Mouse (Mus musculus) small intestine, adult 2 months (tissue): Measurements from ENCODE around the gene Plxdc2. TPM values are rescaled to one million over a fixed set of nuclear protein-coding genes. Genes with fewer than 3 reads are reported as not detected.

Experiments used
- H3K27ac ChIP-seq: fragments of 200-500 bp; 2 replicates; pipeline ENCODE4 v1.5.1; 2012; ENCODE audit warnings: low read depth, low read length, control low read depth, inconsistent platforms; ENCODE audit not compliant: insufficient read depth
- H3K27me3 ChIP-seq: fragments of 200-500 bp; 2 replicates; pipeline ENCODE4 v1.6.1; 2012; ENCODE audit warnings: mild to moderate bottlenecking, moderate library complexity, low read length, inconsistent platforms; ENCODE audit not compliant: control insufficient read depth, insufficient read depth
- H3K36me3 ChIP-seq: fragments of 200-500 bp; 2 replicates; pipeline ENCODE4 v1.6.1; 2012; ENCODE audit warnings: mild to moderate bottlenecking, low read length, control low read depth, inconsistent platforms; ENCODE audit not compliant: control insufficient read depth, insufficient read depth
- H3K4me1 ChIP-seq: fragments of 200-500 bp; 2 replicates; pipeline ENCODE4 v1.6.1; 2012; ENCODE audit warnings: low read length, inconsistent platforms, mixed read lengths; ENCODE audit not compliant: control insufficient read depth, insufficient read depth, insufficient read length
- H3K4me3 ChIP-seq: fragments of 200-500 bp; 2 replicates; pipeline ENCODE4 v1.5.1; 2012; ENCODE audit warnings: low read depth, mild to moderate bottlenecking, control low read depth, inconsistent platforms, low read length, moderate library complexity
- CTCF ChIP-seq: fragments of 200-500 bp; IDR thresholded peaks from 2 replicates; pipeline ENCODE4 v1.5.1; 2012; ENCODE audit warnings: low read depth, mild to moderate bottlenecking, control low read depth, inconsistent platforms, low read length, moderate library complexity, mixed read lengths; ENCODE audit not compliant: insufficient replicate concordance, insufficient read length; ENCODE audit errors: extremely low read depth
- POLR2A ChIP-seq: fragments of 200-500 bp; IDR thresholded peaks from 2 replicates; pipeline ENCODE4 v1.6.1; 2012; ENCODE audit warnings: low read depth, mild to moderate bottlenecking, control low read depth, inconsistent platforms, low read length, moderate library complexity
- WGBS: fragments of 180-500 bp; shearing (Covaris S2); methylation state at CpG from one replicate; pipeline ENCODE4 v1.1.7; 2018; 5-methylcytosine and 5-hydroxymethylcytosine counted together
- polyA plus RNA-seq: library from polyadenylated mRNA; depleted of rRNA; stranded (reverse); fragments of >200 nt; gene quantifications from 2 replicates; pipeline ENCODE4 v1.2.3, GENCODE M21; 2012

Plxdc2 gene
- polyA plus RNA-seq, 1 experiment, result 0.81 TPM

GRCm38 (mm10) chr2:16386692-16387091, 30.6 kb downstream of the Plxdc2 start:
- H3K27me3 ChIP-seq, result no peaks in the 10 kb centered on the region
- TF ChIP-seq POLR2A (no peak), CTCF (no peak)
- no peaks in the 10 kb centered on the region for H3K36me3 ChIP-seq
- H3K27ac ChIP-seq, result no peak overlapping the region
- no peaks in the 10 kb centered on the region for H3K4me1 ChIP-seq
- no peak overlapping the region for H3K4me3 ChIP-seq

GRCm38 (mm10) chr2:16387787-16388186, 31.7 kb downstream of the Plxdc2 start:
- TF ChIP-seq CTCF, result no peak
- TF ChIP-seq POLR2A, result no peak
- Histone ChIP-seq H3K36me3 (no peaks in the 10 kb centered on the region), H3K4me3 (no peak overlapping the region), H3K4me1 (no peaks in the 10 kb centered on the region), H3K27ac (no peak overlapping the region), H3K27me3 (no peaks in the 10 kb centered on the region)

GRCm38 (mm10) chr2:16397501-16397900, 41.4 kb downstream of the Plxdc2 start:
- 56% methylated on average over 3 of the region's 3 CpGs for WGBS
- H3K36me3 ChIP-seq, result no peaks in the 10 kb centered on the region
- no peak overlapping the region for H3K27ac ChIP-seq
- no peaks in the 10 kb centered on the region for H3K4me1 ChIP-seq
- TF ChIP-seq POLR2A (no peak), CTCF (no peak)
- H3K4me3 ChIP-seq, result no peak overlapping the region
- H3K27me3 ChIP-seq, result no peaks in the 10 kb centered on the region

- WGBS, result 82% methylated on average over 1 of the region's 1 CpGs
- H3K4me1 ChIP-seq, result no peaks in the 10 kb centered on the region
- H3K27me3 ChIP-seq, result no peaks in the 10 kb centered on the region
- no peaks in the 10 kb centered on the region for H3K36me3 ChIP-seq
- no peak overlapping the region for H3K4me3 ChIP-seq
- TF ChIP-seq POLR2A (no peak), CTCF (no peak)
- no peak overlapping the region for H3K27ac ChIP-seq
Observed at GRCm38 (mm10) chr2:16398006-16398405, 41.9 kb downstream of the Plxdc2 start.

GRCm38 (mm10) chr2:16398896-16399295, 42.8 kb downstream of the Plxdc2 start:
- no peak overlapping the region for H3K27ac ChIP-seq
- H3K4me3 ChIP-seq, result no peak overlapping the region
- H3K36me3 ChIP-seq, result no peaks in the 10 kb centered on the region
- WGBS, result 69% methylated on average over 10 of the region's 10 CpGs
- TF ChIP-seq POLR2A, result no peak
- no peak for TF ChIP-seq CTCF
- no peaks in the 10 kb centered on the region for H3K27me3 ChIP-seq
- H3K4me1 ChIP-seq, result no peaks in the 10 kb centered on the region

- 66% methylated on average over 2 of the region's 2 CpGs for WGBS
- no peaks in the 10 kb centered on the region for H3K27me3 ChIP-seq
- TF ChIP-seq POLR2A, result no peak
- no peak for TF ChIP-seq CTCF
Observed at GRCm38 (mm10) chr2:16406508-16406907, 50.4 kb downstream of the Plxdc2 start.

GRCm38 (mm10) chr2:16414340-16414976, 58.4 kb downstream of the Plxdc2 start:
- no peak for TF ChIP-seq CTCF
- Histone ChIP-seq H3K4me3 (no peak overlapping the region), H3K36me3 (no peaks in the 10 kb centered on the region), H3K27ac (no peak overlapping the region), H3K4me1 (no peaks in the 10 kb centered on the region), H3K27me3 (no peaks in the 10 kb centered on the region)
- WGBS, result 28% methylated on average over 3 of the region's 3 CpGs

More at GRCm38 (mm10) chr2:16406508-16406907, 50.4 kb downstream of the Plxdc2 start:
- H3K36me3 ChIP-seq, result no peaks in the 10 kb centered on the region
- no peak overlapping the region for H3K4me3 ChIP-seq
- no peaks in the 10 kb centered on the region for H3K4me1 ChIP-seq
- no peak overlapping the region for H3K27ac ChIP-seq
